Mouse (Mus musculus) lung, adult 2 months (tissue): ENCODE results near the gene Raf1.

Experiments
- CTCF ChIP-seq: fragments of 200-500 bp; IDR thresholded peaks from 2 replicates; pipeline ENCODE4 v1.5.1; 2011; ENCODE audit warnings: mild to moderate bottlenecking, low read length, control low read depth; ENCODE audit not compliant: insufficient read depth
- POLR2A ChIP-seq: fragments of 200-500 bp; IDR thresholded peaks from 2 replicates; pipeline ENCODE4 v1.6.1; 2011; ENCODE audit warnings: low read depth, mild to moderate bottlenecking, control low read depth, low read length, borderline replicate concordance; ENCODE audit errors: extremely low read depth

DNA sequence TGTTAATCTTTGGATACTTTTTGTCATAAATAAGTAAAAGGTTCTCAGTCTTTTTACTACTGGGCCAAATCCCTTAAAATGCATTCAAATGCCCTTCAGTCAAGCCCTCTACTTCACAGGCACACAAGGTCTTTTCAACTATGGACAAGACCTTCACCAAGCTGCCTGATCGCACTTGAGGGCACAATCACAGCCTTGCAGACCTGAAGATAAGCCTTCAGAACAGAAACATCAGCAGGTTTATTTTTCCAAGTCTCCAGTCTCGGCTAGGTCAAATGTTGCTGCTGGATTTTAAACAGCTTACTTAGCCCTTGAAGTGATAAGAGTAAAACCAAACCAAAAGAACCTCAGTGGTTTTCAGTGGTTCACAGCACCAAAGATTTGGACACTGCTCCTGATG lies 2.1 kb downstream of the Raf1 start:
- TF ChIP-seq CTCF (no peak), POLR2A (no peak)
